Mouse (Mus musculus) forebrain, embryonic 16.5 days (tissue): ENCODE results near the gene Tm4sf5. TPM values are rescaled to one million over a fixed set of nuclear protein-coding genes. Genes with fewer than 3 reads are reported as not detected.

Experiments
- ATAC-seq: fragments of 200-750 bp; cut with Nextera tagmentation; 2 replicates; pipeline ENCODE4 v1.8.0; 2017; ENCODE audit warnings: mild to moderate bottlenecking, moderate library complexity
- H3K27ac ChIP-seq: fragments of 300-500 bp; sonication (generic); 2 replicates; pipeline ENCODE4 v1.5.1; 2014; ENCODE audit warnings: low read length, control low read depth
- H3K27me3 ChIP-seq: fragments of 300-500 bp; sonication (generic); replicated peaks from 2 replicates; pipeline ENCODE4 v1.6.1; 2014; ENCODE audit warnings: low read length; ENCODE audit not compliant: control insufficient read depth, insufficient read depth
- H3K36me3 ChIP-seq: fragments of 300-500 bp; sonication (generic); 2 replicates; pipeline ENCODE4 v1.6.1; 2014; ENCODE audit not compliant: control insufficient read depth, insufficient read depth
- H3K4me1 ChIP-seq: fragments of 300-500 bp; sonication (generic); replicated peaks from 2 replicates; pipeline ENCODE4 v1.6.1; 2014; ENCODE audit warnings: low read length; ENCODE audit not compliant: control insufficient read depth, insufficient read depth
- H3K4me2 ChIP-seq: fragments of 300-500 bp; sonication (generic); 2 replicates; pipeline ENCODE4 v1.6.1; 2014; ENCODE audit warnings: mild to moderate bottlenecking, low read length, control low read depth
- H3K4me3 ChIP-seq: fragments of 300-500 bp; sonication (generic); replicated peaks from 2 replicates; pipeline ENCODE4 v1.5.1; 2014; ENCODE audit warnings: mild to moderate bottlenecking, low read length, control low read depth
- H3K9ac ChIP-seq: fragments of 300-500 bp; sonication (generic); replicated peaks from 2 replicates; pipeline ENCODE4 v1.6.1; 2014; ENCODE audit warnings: low read depth, low read length, control low read depth
- H3K9me3 ChIP-seq: fragments of 300-500 bp; sonication (generic); 2 replicates; pipeline ENCODE4 v1.6.1; 2016; ENCODE audit warnings: low read length; ENCODE audit not compliant: control insufficient read depth
- WGBS: fragments of 180-500 bp; shearing (Covaris S2); extraction: QIAGEN DNeasy Blood & Tissue Kit; methylation state at CpG from one replicate; pipeline ENCODE4 v1.1.7; 2014; 5-methylcytosine and 5-hydroxymethylcytosine counted together
- polyA plus RNA-seq: library from polyadenylated mRNA; unstranded; fragments of >200 nt; fragmentation: Nextera tagmentation; extraction: Ambion mirVana; gene quantifications from 2 replicates; pipeline ENCODE4 v1.2.1, GENCODE M21; 2015

Gene Tm4sf5
- polyA plus RNA-seq, 1 experiment from 2014 or later, result 3.4 TPM

- Histone ChIP-seq H3K27me3 (no peaks in the 10 kb centered on the region), H3K4me3 (no peak overlapping the region)
Measured at GRCm38 (mm10) chr11:70557545-70557944, 52.5 kb downstream of the Tm4sf5 start.

More at GRCm38 (mm10) chr11:70557545-70557944, 52.5 kb downstream of the Tm4sf5 start:
- Histone ChIP-seq H3K4me1 (peaks cover 7% of the 10 kb centered on the region), H3K4me2 (no peak overlapping the region), H3K36me3 (no peaks in the 10 kb centered on the region), H3K27ac (no peak overlapping the region), H3K9ac (no peak overlapping the region), H3K9me3 (no peaks in the 10 kb centered on the region)
- 95% methylated on average over 9 of the region's 9 CpGs for WGBS
- ATAC-seq, result no peak

Other genes starting within 250 kb of the Tm4sf5 start
- gene Alox12, start 249.9 kb upstream of the Tm4sf5 start, polyA plus RNA-seq, result 0.42 and 0.82 TPM in 2 replicates
- gene Alox12e, start 182.6 kb upstream of the Tm4sf5 start, polyA plus RNA-seq, result not detected in 2 replicates
- gene Alox15, start 153.2 kb upstream of the Tm4sf5 start, polyA plus RNA-seq, result not detected in 2 replicates
- gene Pelp1, start 95.2 kb upstream of the Tm4sf5 start, polyA plus RNA-seq, result 35.6 and 38.5 TPM in 2 replicates
- 36.0 and 51.2 TPM in 2 replicates for gene Arrb2, start 72.6 kb upstream of the Tm4sf5 start, polyA plus RNA-seq
- gene Med11, start 53.3 kb upstream of the Tm4sf5 start, polyA plus RNA-seq, result 39.8 and 46.0 TPM in 2 replicates
- 0.46 and 0.90 TPM in 2 replicates for gene Zmynd15, start 45.8 kb upstream of the Tm4sf5 start, polyA plus RNA-seq
- 1.7 and 2.0 TPM in 2 replicates for gene Cxcl16, start 45.3 kb upstream of the Tm4sf5 start, polyA plus RNA-seq
- not detected in 2 replicates for gene Vmo1, start 9.4 kb downstream of the Tm4sf5 start, polyA plus RNA-seq
- 0.18 TPM in 1 of 2 replicates, not detected in the other for gene Gltpd2, start 14.0 kb downstream of the Tm4sf5 start, polyA plus RNA-seq
- gene Psmb6, start 20.1 kb downstream of the Tm4sf5 start, polyA plus RNA-seq, result 713 and 749 TPM in 2 replicates
- not detected in 2 replicates for gene Gm40193, start 27.7 kb downstream of the Tm4sf5 start, polyA plus RNA-seq
- gene Pld2, start 34.8 kb downstream of the Tm4sf5 start, polyA plus RNA-seq, result 8.8 and 9.0 TPM in 2 replicates
- 13.8 and 17.5 TPM in 2 replicates for gene Mink1, start 57.6 kb downstream of the Tm4sf5 start, polyA plus RNA-seq
- gene 4930544D05Rik, start 110.6 kb downstream of the Tm4sf5 start, polyA plus RNA-seq, result not detected in 2 replicates
- gene Chrne, start 114.0 kb downstream of the Tm4sf5 start, polyA plus RNA-seq, result 0.39 TPM in 1 of 2 replicates, not detected in the other
- 0.15 and 0.17 TPM in 2 replicates for gene Gp1ba, start 133.9 kb downstream of the Tm4sf5 start, polyA plus RNA-seq
- 133 and 135 TPM in 2 replicates for gene Rnf167, start 142.0 kb downstream of the Tm4sf5 start, polyA plus RNA-seq
- 159 and 174 TPM in 2 replicates for gene Slc25a11, start 142.2 kb downstream of the Tm4sf5 start, polyA plus RNA-seq
- gene Pfn1, start 149.4 kb downstream of the Tm4sf5 start, polyA plus RNA-seq, result 642 and 656 TPM in 2 replicates
- 6.5 and 8.2 TPM in 2 replicates for gene Eno3, start 152.0 kb downstream of the Tm4sf5 start, polyA plus RNA-seq
- gene Spag7, start 164.2 kb downstream of the Tm4sf5 start, polyA plus RNA-seq, result 119 and 146 TPM in 2 replicates
- 17.2 and 21.3 TPM in 2 replicates for gene Camta2, start 182.9 kb downstream of the Tm4sf5 start, polyA plus RNA-seq
- gene Inca1, start 194.9 kb downstream of the Tm4sf5 start, polyA plus RNA-seq, result 0.61 and 1.3 TPM in 2 replicates
- 1.4 and 1.5 TPM in 2 replicates for gene Kif1c, start 195.3 kb downstream of the Tm4sf5 start, polyA plus RNA-seq